Mouse (Mus musculus): ENCODE measurements around the gene Plekhd1.

Plekhd1 gene

DNA sequence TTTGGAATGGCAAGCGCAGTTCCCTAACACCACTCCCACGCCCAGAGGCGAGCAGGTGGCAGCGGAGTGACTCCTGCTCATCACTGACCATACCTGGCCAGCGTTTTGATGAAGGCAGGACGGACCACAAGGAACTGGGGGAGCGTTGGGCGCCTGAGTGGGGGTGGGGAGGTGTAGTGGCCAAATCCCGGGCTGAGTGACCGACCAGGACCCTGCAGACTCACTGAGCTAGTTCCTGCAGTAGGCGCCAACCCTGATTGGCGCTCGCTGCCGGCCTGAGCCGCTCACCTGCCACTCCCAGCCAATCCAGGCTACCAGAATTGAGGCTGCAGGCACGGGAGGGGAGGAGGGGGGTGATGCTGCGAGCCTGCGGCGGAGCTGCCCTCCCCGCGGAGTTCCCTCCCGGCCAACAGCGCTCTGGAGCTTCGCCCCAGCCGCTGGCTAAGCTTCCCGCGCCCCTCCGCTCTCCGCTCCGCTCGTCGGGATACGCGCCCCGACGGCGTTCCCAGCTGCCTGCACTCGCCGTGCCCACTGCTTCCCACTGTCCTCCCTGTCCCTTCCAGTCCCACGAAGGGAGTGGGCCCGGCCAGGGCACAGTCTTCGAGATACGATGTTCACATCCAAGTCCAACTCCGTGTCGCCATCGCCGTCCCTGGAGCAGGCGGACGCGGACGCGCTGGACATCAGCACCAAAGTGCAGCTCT, at the start of gene Plekhd1:
TSS of gene Plekhd1 (plus strand) at position 323 of the 704 bp plus-strand sequence.
- DNase-seq (ENCODE audit: low read depth, low spot score) = peak; percentile 5

GRCm38 (mm10) chr12:80642725-80643692, 49.4 kb upstream of the Plekhd1 start:
- DNase-seq (ENCODE audit: low read depth, low spot score) = no peak

GRCm38 (mm10) chr12:80643693-80644505, 48.5 kb upstream of the Plekhd1 start, which contains the start of the genes Slc39a9 and Erh:
Slc39a9 (plus strand) TSS chr12:80643883.
Erh (minus strand) TSS chr12:80644341.
- DNase-seq (ENCODE audit: low read depth, low spot score) = peak; percentile 91

- no peak for DNase-seq (ENCODE audit: low read depth, low spot score)
These were observed 47.9 kb upstream of the Plekhd1 start for GRCm38 (mm10) chr12:80644506-80644868.

DNA sequence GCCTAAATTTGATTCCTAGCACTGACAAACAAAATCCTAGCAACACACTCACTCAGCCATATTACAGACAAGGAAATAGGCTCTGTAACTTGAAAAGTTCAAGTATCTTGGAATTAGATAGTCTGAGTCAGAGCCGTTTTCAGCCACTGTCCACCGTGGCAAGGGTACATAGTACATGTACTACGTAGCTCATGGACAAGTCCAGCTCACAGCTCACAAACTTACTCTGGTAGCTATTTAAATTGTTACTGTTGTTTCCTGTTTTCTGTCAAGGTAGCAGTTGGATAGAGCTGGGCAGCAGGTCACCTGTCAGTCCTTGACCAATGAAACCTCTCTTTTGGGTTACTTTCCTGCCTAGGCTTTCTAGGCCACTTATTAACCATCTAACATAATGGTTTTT, 46.0 kb upstream of the Plekhd1 start:
- no peak for DNase-seq (ENCODE audit: low read depth, low spot score)

GRCm38 (mm10) chr12:80653951-80654658, 38.3 kb upstream of the Plekhd1 start:
- DNase-seq (ENCODE audit: low read depth, low spot score) = no peak

DNA sequence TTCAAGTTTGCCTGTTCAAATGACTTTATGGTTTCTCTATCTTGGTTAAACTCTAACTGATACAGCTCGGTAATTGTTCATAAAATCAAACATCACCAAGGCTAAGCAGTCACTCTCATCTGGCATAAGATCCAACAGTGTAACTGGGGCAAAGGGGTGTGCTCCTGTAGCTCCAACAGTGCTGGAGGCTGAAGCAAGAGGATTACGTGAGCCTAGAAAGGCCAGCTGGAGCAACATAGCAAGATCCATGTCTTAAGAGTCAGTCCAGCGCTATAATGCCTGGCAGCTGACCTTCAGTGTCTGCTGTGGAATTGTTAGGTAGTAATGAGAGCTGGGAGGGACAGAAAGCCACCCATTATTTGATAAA, 37.7 kb upstream of the Plekhd1 start:
- DNase-seq (ENCODE audit: low read depth, low spot score) = peak; percentile 21

GRCm38 (mm10) chr12:80658661-80659060, 33.7 kb upstream of the Plekhd1 start:
- no peak for DNase-seq (ENCODE audit: low read depth, low spot score)

- no peak for DNase-seq (ENCODE audit: low read depth, low spot score)
These were observed 30.1 kb upstream of the Plekhd1 start for GRCm38 (mm10) chr12:80662322-80662721.

GRCm38 (mm10) chr12:80663935-80664334, 28.5 kb upstream of the Plekhd1 start:
- no peak for DNase-seq (ENCODE audit: low read depth, low spot score)

- no peak for DNase-seq (ENCODE audit: low read depth, low spot score)
These were observed 24.0 kb upstream of the Plekhd1 start for GRCm38 (mm10) chr12:80668391-80668790.

GRCm38 (mm10) chr12:80673170-80673569, 19.2 kb upstream of the Plekhd1 start:
- peak; percentile 26 for DNase-seq (ENCODE audit: low read depth, low spot score)

GRCm38 (mm10) chr12:80681340-80681739, 11.1 kb upstream of the Plekhd1 start:
- no peak for DNase-seq (ENCODE audit: low read depth, low spot score)

DNA sequence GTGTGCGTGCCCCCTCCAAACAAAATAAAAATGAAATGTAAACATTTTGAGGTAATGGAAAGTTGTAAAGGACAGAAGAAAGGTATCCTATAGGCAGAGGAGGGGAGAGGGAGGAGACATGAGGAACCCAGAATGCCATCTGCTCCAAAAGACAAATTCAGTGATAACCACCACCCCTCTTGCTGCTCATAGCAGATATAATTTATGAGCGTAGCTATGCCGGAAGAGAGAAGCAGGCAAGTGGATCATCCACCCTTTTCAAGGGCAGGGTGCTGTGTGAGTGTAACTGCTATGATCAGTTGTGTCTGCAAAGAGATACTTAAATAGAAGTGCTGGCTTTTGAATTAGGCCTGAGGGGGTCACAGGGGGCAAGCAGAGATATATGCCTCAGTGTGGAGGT, 8.8 kb upstream of the Plekhd1 start:
- DNase-seq (ENCODE audit: low read depth, low spot score) = no peak

GRCm38 (mm10) chr12:80684316-80684715, 8.1 kb upstream of the Plekhd1 start:
- no peak for DNase-seq (ENCODE audit: low read depth, low spot score)

DNA sequence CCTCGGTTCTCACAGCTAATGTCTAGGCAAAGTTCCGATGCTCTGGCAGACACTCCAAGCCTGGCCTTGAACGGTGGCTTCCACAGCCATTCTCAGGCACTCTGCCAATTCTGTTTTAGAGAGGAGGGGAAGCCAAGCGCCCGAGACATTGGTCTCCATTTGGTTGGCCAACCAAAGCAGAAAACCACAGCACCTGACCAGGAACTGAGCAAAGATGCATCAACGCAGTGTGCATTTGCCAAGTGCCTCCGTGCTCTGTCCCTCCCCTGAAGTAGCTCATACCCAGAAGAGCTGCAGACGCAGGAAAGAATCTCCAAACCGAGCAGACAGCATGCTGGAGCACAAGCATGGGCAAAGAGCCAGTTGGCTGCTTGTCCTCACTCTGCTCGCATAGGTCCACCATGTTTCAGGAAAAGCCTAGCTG, 4.6 kb upstream of the Plekhd1 start:
- DNase-seq (ENCODE audit: low read depth, low spot score) = peak; percentile 29

- no peak for DNase-seq (ENCODE audit: low read depth, low spot score)
These were observed 2.7 kb upstream of the Plekhd1 start for GRCm38 (mm10) chr12:80689696-80690095.

- DNase-seq (ENCODE audit: low read depth, low spot score) = peak; percentile 73
These were observed 710 bp upstream of the Plekhd1 start for GRCm38 (mm10) chr12:80691671-80692091.

- DNase-seq (ENCODE audit: low read depth, low spot score) = no peak
These were observed 1.3 kb downstream of the Plekhd1 start for GRCm38 (mm10) chr12:80693700-80694099.

- DNase-seq (ENCODE audit: low read depth, low spot score) = no peak
These were observed 2.6 kb downstream of the Plekhd1 start for GRCm38 (mm10) chr12:80695004-80695403.

- DNase-seq (ENCODE audit: low read depth, low spot score) = no peak
These were observed 6.2 kb downstream of the Plekhd1 start for GRCm38 (mm10) chr12:80698526-80699143.
